Mouse (Mus musculus): Measurements from ENCODE around the gene Stk33.

Stk33 gene

GRCm38 (mm10) chr7:109244776-109245175 is 194.1 kb downstream of the Stk33 start:
- no peak for DNase-seq (ENCODE audit: low read depth, low spot score)

GRCm38 (mm10) chr7:109241313-109241712 is 197.6 kb downstream of the Stk33 start:
- DNase-seq (ENCODE audit: low read depth, low spot score), result no peak

GRCm38 (mm10) chr7:109239346-109239745 is 199.5 kb downstream of the Stk33 start:
- DNase-seq (ENCODE audit: low read depth, low spot score), result no peak

GRCm38 (mm10) chr7:109238724-109239123 is 200.2 kb downstream of the Stk33 start:
- DNase-seq (ENCODE audit: low read depth, low spot score), result no peak

- no peak for DNase-seq (ENCODE audit: low read depth, low spot score)
Measured at GRCm38 (mm10) chr7:109234882-109235640, 203.8 kb downstream of the Stk33 start.

- no peak for DNase-seq (ENCODE audit: low read depth, low spot score)
Measured at GRCm38 (mm10) chr7:109234476-109234875, 204.4 kb downstream of the Stk33 start.

- DNase-seq (ENCODE audit: low read depth, low spot score), result peak; percentile 46
Measured at GRCm38 (mm10) chr7:109231881-109232321, 207.0 kb downstream of the Stk33 start.

- no peak for DNase-seq (ENCODE audit: low read depth, low spot score)
Measured at GRCm38 (mm10) chr7:109231307-109231706, 207.6 kb downstream of the Stk33 start.

- DNase-seq (ENCODE audit: low read depth, low spot score), result peak; percentile 69
Measured at GRCm38 (mm10) chr7:109230806-109231205, 208.1 kb downstream of the Stk33 start.
